Mouse (Mus musculus): ENCODE results near the gene Gcn1l1. TPM values are rescaled to one million over a fixed set of nuclear protein-coding genes. Genes with fewer than 3 reads are reported as not detected.

Gene Gcn1l1
- polyA plus RNA-seq, 2 experiments = 11.4 to 14.8 TPM

DNA sequence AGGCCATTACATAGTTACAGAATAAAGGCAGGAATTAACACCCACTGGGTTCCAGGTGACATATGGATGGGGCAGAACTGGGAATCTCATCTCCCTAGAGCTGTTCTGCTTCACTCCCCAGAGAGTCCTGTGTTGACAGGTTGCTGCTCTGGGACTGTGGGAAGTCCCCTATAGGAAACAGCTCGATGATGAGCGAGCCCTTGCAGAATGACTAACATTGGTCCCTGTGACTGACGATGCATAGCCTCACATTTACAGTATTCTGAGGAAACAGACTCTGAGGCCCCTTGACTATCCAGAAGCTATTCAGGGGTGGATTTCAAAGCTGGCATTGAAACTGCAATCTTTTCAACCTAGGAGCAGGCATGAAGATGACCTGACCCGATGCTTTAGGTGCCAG lies 64.6 kb downstream of the Gcn1l1 start:
- 78% methylated on average over 4 of the region's 4 CpGs for WGBS (ENCODE audit: insufficient replicate concordance)
- no peaks in the 10 kb centered on the region for H3K27me3 ChIP-seq (ENCODE audit: control insufficient read depth, insufficient read depth, low read length)
- DNase-seq (ENCODE audit: low read depth in 3 of 3, low spot score in 3 of 3) (no peak), ATAC-seq (ENCODE audit: insufficient read depth) (no peak)
- no peaks in the 10 kb centered on the region; the same call in 1 of the 2 replicates for H3K36me3 ChIP-seq (replicated peaks; ENCODE audit: control insufficient read depth, insufficient read depth, low read depth)
- TF ChIP-seq EP300 (IDR thresholded peaks at IDR 0.05; ENCODE audit: low read depth) (no peak), CTCF (IDR thresholded peaks at IDR 0.05; ENCODE audit: low read depth) (no peak)
- H3K27ac ChIP-seq = no peak overlapping the region
- no peaks in the 10 kb centered on the region for H3K9me3 ChIP-seq (ENCODE audit: control insufficient read depth, low read length)
- no peak overlapping the region for H3K4me2 ChIP-seq (ENCODE audit: low read depth)
- no peak overlapping the region for H3K9ac ChIP-seq (replicated peaks)
- peaks cover 46 to 60% of the 10 kb centered on the region in 2 experiments for H3K4me1 ChIP-seq (replicated peaks; ENCODE audit: control insufficient read depth in 2 of 2, insufficient read depth in 2 of 2, low read length in 1 of 2)
- no peak overlapping the region for H3K4me3 ChIP-seq (ENCODE audit: insufficient read depth in 1 of 2, low read depth in 2 of 2, low read length in 2 of 2)

DNA sequence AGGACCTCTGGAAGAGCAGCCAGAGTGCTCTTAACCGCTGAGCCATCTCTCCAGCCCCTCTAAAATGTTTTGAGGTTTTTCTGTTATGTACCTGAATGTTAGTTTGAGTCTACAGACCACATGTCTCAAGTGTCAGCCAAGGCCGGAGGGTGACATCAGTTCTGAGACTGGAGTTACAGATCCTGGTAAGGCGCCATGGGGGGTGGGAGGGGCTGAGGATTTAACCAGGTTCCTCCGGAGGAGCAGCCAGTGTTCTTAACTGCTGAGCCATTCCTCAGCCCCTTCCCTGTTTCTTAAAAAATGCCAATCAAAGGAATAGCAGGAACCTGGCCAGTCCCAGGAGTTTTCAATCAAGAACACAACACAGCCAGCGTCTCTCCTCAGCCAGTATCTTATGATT lies 65.2 kb downstream of the Gcn1l1 start:
- Histone ChIP-seq H3K27ac (no peak overlapping the region; the same call in 1 of the 2 replicates), H3K4me2 (ENCODE audit: low read depth) (peak overlapping the region; percentile 87), H3K4me1 (replicated peaks; ENCODE audit: control insufficient read depth in 2 of 2, insufficient read depth in 2 of 2, low read length in 1 of 2) (peaks cover 48 to 64% of the 10 kb centered on the region in 2 experiments), H3K9ac (replicated peaks) (no peak overlapping the region), H3K36me3 (replicated peaks; ENCODE audit: control insufficient read depth, insufficient read depth, low read depth) (peaks cover 2% of the 10 kb centered on the region), H3K4me3 (ENCODE audit: insufficient read depth in 1 of 2, low read depth in 2 of 2, low read length in 2 of 2) (peak overlapping the region; percentile 85 to 94; a peak in 2 of 4 replicates), H3K9me3 (ENCODE audit: control insufficient read depth, low read length) (no peaks in the 10 kb centered on the region), H3K27me3 (ENCODE audit: control insufficient read depth, insufficient read depth, low read length) (no peaks in the 10 kb centered on the region)
- TF ChIP-seq CTCF (IDR thresholded peaks at IDR 0.05; ENCODE audit: low read depth) = no peak
- no peak for TF ChIP-seq EP300 (IDR thresholded peaks at IDR 0.05; ENCODE audit: low read depth)
- DNase-seq (ENCODE audit: low read depth in 3 of 3, low spot score in 3 of 3) (no peak), ATAC-seq (ENCODE audit: insufficient read depth) (no peak)
- 58% methylated on average over 5 of the region's 5 CpGs for WGBS (ENCODE audit: insufficient replicate concordance)

DNA sequence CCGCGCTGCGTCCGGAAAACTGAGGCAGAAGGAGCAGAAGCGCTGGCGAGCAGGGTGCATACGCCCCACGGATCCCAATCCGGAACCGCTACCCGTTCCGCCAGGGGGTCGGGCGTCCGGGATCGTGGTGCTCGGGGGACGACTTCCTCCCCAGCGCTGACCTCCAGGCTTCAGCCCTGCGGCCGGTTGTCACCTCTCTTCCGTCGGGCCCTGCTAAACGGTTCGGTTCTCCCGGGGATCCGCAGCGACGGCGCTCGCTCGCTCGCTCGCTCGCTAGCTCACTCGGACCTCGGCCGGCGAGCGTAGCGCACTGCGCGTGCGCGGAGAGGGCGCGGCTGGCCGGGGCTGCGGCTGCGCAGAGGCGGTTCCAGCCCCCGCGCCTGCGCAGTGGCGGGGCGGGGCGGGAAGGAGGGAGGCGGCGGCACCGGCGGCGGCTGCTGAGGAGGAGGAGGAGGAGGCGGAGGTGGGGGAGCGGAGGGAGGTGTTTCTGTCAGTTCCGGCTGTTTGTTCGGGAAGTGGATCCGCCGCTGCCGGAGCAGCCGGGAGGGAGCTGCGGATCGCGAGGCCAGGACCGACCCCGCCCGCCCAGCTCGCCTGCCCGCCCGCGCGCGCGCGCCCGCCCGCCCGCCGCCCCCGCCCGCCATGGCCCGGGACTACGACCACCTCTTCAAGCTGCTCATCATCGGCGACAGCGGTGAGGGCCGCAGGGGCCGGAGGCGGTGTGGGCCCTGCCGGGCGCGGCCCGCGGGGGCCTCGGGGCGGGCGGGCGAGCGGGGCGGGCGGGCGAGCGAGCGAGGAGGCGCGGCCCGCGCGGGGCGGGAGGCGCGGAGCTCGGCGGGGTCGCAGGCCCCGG lies 66.7 kb downstream of the Gcn1l1 start, which contains the start of gene Rab35:
Gene Rab35 (plus strand): TSS at position 404 of the 853 bp plus-strand sequence.
- ATAC-seq (ENCODE audit: insufficient read depth) (peak; percentile 85), DNase-seq (ENCODE audit: low read depth in 3 of 3, low spot score in 3 of 3) (peak; percentile 83)
- H3K36me3 ChIP-seq (replicated peaks; ENCODE audit: control insufficient read depth, insufficient read depth, low read depth) = peaks cover 2% of the 10 kb centered on the region
- H3K4me1 ChIP-seq (replicated peaks; ENCODE audit: control insufficient read depth in 2 of 2, insufficient read depth in 2 of 2, low read length in 1 of 2) = peaks cover 40 to 57% of the 10 kb centered on the region in 2 experiments
- H3K4me3 ChIP-seq (ENCODE audit: insufficient read depth in 1 of 2, low read depth in 2 of 2, low read length in 2 of 2) = peak within 1 kb of the TSS; percentile 85 to 94
- H3K27me3 ChIP-seq (ENCODE audit: control insufficient read depth, insufficient read depth, low read length) = no peaks in the 10 kb centered on the region
- under 1% methylated on average over 101 of the region's 125 CpGs for WGBS (ENCODE audit: insufficient replicate concordance)
- TF ChIP-seq CTCF (IDR thresholded peaks at IDR 0.05; ENCODE audit: low read depth) = peak; percentile 23; the same call in 1 of the 2 replicates
- TF ChIP-seq EP300 (IDR thresholded peaks at IDR 0.05; ENCODE audit: low read depth) = no peak
- no peaks in the 10 kb centered on the region for H3K9me3 ChIP-seq (ENCODE audit: control insufficient read depth, low read length)
- peak within 1 kb of the TSS; percentile 87 for H3K4me2 ChIP-seq (ENCODE audit: low read depth)
- peak within 1 kb of the TSS; percentile 95 for H3K9ac ChIP-seq (replicated peaks)
- peak within 1 kb of the TSS; percentile 86 for H3K27ac ChIP-seq

DNA sequence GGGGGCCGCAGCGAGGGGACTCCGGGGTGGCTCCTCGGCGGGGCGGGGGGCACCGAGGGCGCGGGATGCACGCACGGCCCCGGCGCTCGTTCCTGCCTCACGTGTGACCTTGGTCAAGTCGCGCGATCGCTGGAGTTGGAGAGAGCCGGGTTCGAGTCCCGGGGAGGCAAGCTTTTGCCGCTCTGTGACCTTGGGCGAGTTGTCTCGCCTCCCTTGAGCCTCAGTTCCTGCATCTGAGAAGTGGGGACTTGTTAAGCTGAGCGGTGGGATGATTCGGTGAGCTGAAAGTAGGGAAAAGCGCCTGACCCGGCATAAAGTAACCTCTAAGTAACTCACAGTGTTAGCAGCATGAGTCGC lies 67.3 kb downstream of the Gcn1l1 start:
- peaks cover 34 to 51% of the 10 kb centered on the region in 2 experiments for H3K4me1 ChIP-seq (replicated peaks; ENCODE audit: control insufficient read depth in 2 of 2, insufficient read depth in 2 of 2, low read length in 1 of 2)
- under 1% methylated on average over 29 of the region's 30 CpGs for WGBS (ENCODE audit: insufficient replicate concordance)
- H3K9ac ChIP-seq (replicated peaks) = peak overlapping the region; percentile 95
- no peak for TF ChIP-seq EP300 (IDR thresholded peaks at IDR 0.05; ENCODE audit: low read depth)
- TF ChIP-seq CTCF (IDR thresholded peaks at IDR 0.05; ENCODE audit: low read depth) = no peak
- peak overlapping the region; percentile 70 for H3K4me2 ChIP-seq (ENCODE audit: low read depth)
- H3K9me3 ChIP-seq (ENCODE audit: control insufficient read depth, low read length) = no peaks in the 10 kb centered on the region
- peak overlapping the region; percentile 86 for H3K27ac ChIP-seq
- H3K36me3 ChIP-seq (replicated peaks; ENCODE audit: control insufficient read depth, insufficient read depth, low read depth) = peaks cover 2% of the 10 kb centered on the region
- H3K4me3 ChIP-seq (ENCODE audit: insufficient read depth in 1 of 2, low read depth in 2 of 2, low read length in 2 of 2) = peak overlapping the region; percentile 79 to 94
- no peaks in the 10 kb centered on the region for H3K27me3 ChIP-seq (ENCODE audit: control insufficient read depth, insufficient read depth, low read length)
- ATAC-seq (ENCODE audit: insufficient read depth) (no peak), DNase-seq (ENCODE audit: low read depth in 3 of 3, low spot score in 3 of 3) (no peak)

DNA sequence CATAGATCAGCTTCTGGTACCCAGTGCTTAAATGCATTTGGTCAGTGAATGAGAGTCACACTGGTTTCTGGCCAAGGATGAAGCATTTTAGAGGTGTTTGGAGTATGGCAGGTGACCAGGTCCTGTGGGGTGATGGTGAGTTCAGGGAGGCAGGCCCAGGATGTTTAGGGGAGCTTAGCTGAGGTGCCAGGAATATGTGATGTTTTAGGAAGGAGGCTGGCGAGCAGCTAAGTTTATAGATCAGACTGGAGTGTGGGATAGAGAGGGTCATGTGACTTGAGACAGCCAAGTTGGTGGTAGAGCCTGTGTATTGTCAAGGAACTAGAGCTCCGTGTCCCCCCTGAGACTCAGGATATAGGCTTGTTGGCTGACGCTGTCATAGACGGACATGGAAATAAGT lies 68.0 kb downstream of the Gcn1l1 start:
- Histone ChIP-seq H3K27ac (peak overlapping the region; percentile 86), H3K9me3 (ENCODE audit: control insufficient read depth, low read length) (no peaks in the 10 kb centered on the region), H3K4me1 (replicated peaks; ENCODE audit: control insufficient read depth in 2 of 2, insufficient read depth in 2 of 2, low read length in 1 of 2) (peaks cover 27 to 44% of the 10 kb centered on the region in 2 experiments), H3K9ac (replicated peaks) (peak overlapping the region; percentile 95), H3K27me3 (ENCODE audit: control insufficient read depth, insufficient read depth, low read length) (no peaks in the 10 kb centered on the region), H3K36me3 (replicated peaks; ENCODE audit: control insufficient read depth, insufficient read depth, low read depth) (peaks cover 6% of the 10 kb centered on the region), H3K4me2 (ENCODE audit: low read depth) (peak overlapping the region; percentile 70), H3K4me3 (ENCODE audit: insufficient read depth in 1 of 2, low read depth in 2 of 2, low read length in 2 of 2) (peak overlapping the region; percentile 79 to 94)
- 49% methylated on average over 4 of the region's 4 CpGs for WGBS (ENCODE audit: insufficient replicate concordance)
- DNase-seq (ENCODE audit: low read depth in 3 of 3, low spot score in 3 of 3) (no peak), ATAC-seq (ENCODE audit: insufficient read depth) (no peak)
- no peak for TF ChIP-seq CTCF (IDR thresholded peaks at IDR 0.05; ENCODE audit: low read depth)
- TF ChIP-seq EP300 (IDR thresholded peaks at IDR 0.05; ENCODE audit: low read depth) = no peak
